Mouse (Mus musculus) C3H10T1/2 (cell line): Measurements from ENCODE around the gene Ahnak2. TPM values are rescaled to one million over a fixed set of nuclear protein-coding genes. Genes with fewer than 3 reads are reported as not detected.

Source experiments
- polyA plus RNA-seq, 2 experiments: library from polyadenylated mRNA; unstranded; fragments of >200 nt; fragmentation: generic; extraction: Trizol; gene quantifications; one replicate each; pipeline ENCODE4 v1.2.1; 2012; ENCODE audit warnings: missing spikeins in 2 of 2

The Ahnak2 gene
- 10 to 100 TPM in 1 of 2 experiments, 1 to 10 TPM in 1; 2.9 to 18.8 TPM for polyA plus RNA-seq

GRCm38 (mm10) chr12:112801864-112802846 is at the start of gene Ahnak2:
Ahnak2 (minus strand) TSS chr12:112802657.

GRCm38 (mm10) chr12:112829244-112829864 is 26.9 kb upstream of the Ahnak2 start, which contains the start of gene Cdca4:
Cdca4 (minus strand) TSS chr12:112829423.

GRCm38 (mm10) chr12:112808587-112809364 is 6.3 kb upstream of the Ahnak2 start, which contains the start of gene Clba1:
Clba1 (plus strand) TSS chr12:112808937.

GRCm38 (mm10) chr12:112760154-112760926 is 42.1 kb downstream of the Ahnak2 start, which contains the start of gene Pld4:
Pld4 (plus strand) TSS chr12:112760655.

Other genes with a start within 250 kb of the Ahnak2 start
- gene Inf2, start 213.9 kb downstream of the Ahnak2 start, polyA plus RNA-seq: 100 to 1,000 TPM in 1 of 2 experiments, 10 to 100 TPM in 1; 74.5 to 134 TPM
- gene Adssl1, start 182.6 kb downstream of the Ahnak2 start, polyA plus RNA-seq: 1 to 10 TPM; 2.8 to 2.9 TPM
- gene Siva1, start 158.0 kb downstream of the Ahnak2 start, polyA plus RNA-seq: 100 to 1,000 TPM; 132 to 231 TPM
- gene Akt1, start 127.8 kb downstream of the Ahnak2 start, polyA plus RNA-seq: 100 to 1,000 TPM; 183 to 195 TPM
- under 1 TPM; 0.63 TPM for gene Zbtb42, start 123.8 kb downstream of the Ahnak2 start, polyA plus RNA-seq
- gene Cep170b, start 82.2 kb downstream of the Ahnak2 start, polyA plus RNA-seq: 10 to 100 TPM; 12.6 to 27.3 TPM
- under 1 TPM; 0.05 to 0.20 TPM for gene Pld4, start 42.0 kb downstream of the Ahnak2 start, polyA plus RNA-seq
- 10 to 100 TPM; 14.4 to 21.4 TPM for gene Clba1, start 6.3 kb upstream of the Ahnak2 start, polyA plus RNA-seq
- gene Cdca4, start 26.8 kb upstream of the Ahnak2 start, polyA plus RNA-seq: 10 to 100 TPM; 17.1 to 24.4 TPM
- gene Gpr132, start 65.6 kb upstream of the Ahnak2 start, polyA plus RNA-seq: not detected
- 10 to 100 TPM in 1 of 2 experiments, 1 to 10 TPM in 1; 5.8 to 10.6 TPM for gene Jag2, start 127.1 kb upstream of the Ahnak2 start, polyA plus RNA-seq
- gene Nudt14, start 139.5 kb upstream of the Ahnak2 start, polyA plus RNA-seq: 10 to 100 TPM; 19.1 to 31.0 TPM
- 10 to 100 TPM; 15.2 to 19.6 TPM for gene Btbd6, start 173.8 kb upstream of the Ahnak2 start, polyA plus RNA-seq
- gene Brf1, start 198.0 kb upstream of the Ahnak2 start, polyA plus RNA-seq: 10 to 100 TPM; 10.6 to 27.4 TPM
- 10 to 100 TPM in 1 of 2 experiments, 1 to 10 TPM in 1; 10.0 to 24.7 TPM for gene Pacs2, start 211.9 kb upstream of the Ahnak2 start, polyA plus RNA-seq